Mouse (Mus musculus) Patski (cell line): ENCODE data around the gene Col5a1. TPM values are rescaled to one million over a fixed set of nuclear protein-coding genes. Genes with fewer than 3 reads are reported as not detected.

ENCODE experiments used
- ATAC-seq: fragments of 100-300 bp; one replicate; pipeline ENCODE4 v1.8.0; 2021
- CTCF ChIA-PET: fragments of 350-600 bp; sonication (Branson Sonifier 250); formaldehyde crosslinking; loops from one replicate; lab custom pipeline; 2022; ENCODE audit warnings: inconsistent platforms; lab: Charles Lee
- POLR2A ChIA-PET: fragments of 350-600 bp; sonication (Branson Sonifier 250); formaldehyde crosslinking; loops from one replicate; lab custom pipeline; 2022; ENCODE audit warnings: antibody characterized with exemption, inconsistent platforms; lab: Charles Lee
- DNase-seq: peaks from one replicate; pipeline ENCODE4 v3.0.0-alpha.2; 2011; ENCODE audit warnings: low read depth, low spot score
- H3K27me3 ChIP-seq: fragments of 371-371 bp; one replicate; pipeline ENCODE4 v1.5.1; 2021
- CTCF ChIP-seq: fragments of 100-300 bp; IDR thresholded peaks from one replicate; pipeline ENCODE4 v1.5.1; 2021
- in situ Hi-C: fragments of 300-500 bp; cut with MboI; formaldehyde crosslinking; loops from 3 replicates; pipeline ENCODE4 v1.11.1; 2018; ENCODE audit warnings: low pct_unique_long_range_greater_than_20kb, mixed read lengths
- polyA plus RNA-seq: library from polyadenylated mRNA; unstranded; gene quantifications from one replicate; pipeline ENCODE4 v1.2.3, GENCODE M21; 2021

Col5a1 gene
- polyA plus RNA-seq, 1 experiment from 2014 or later: 39.0 TPM

DNA sequence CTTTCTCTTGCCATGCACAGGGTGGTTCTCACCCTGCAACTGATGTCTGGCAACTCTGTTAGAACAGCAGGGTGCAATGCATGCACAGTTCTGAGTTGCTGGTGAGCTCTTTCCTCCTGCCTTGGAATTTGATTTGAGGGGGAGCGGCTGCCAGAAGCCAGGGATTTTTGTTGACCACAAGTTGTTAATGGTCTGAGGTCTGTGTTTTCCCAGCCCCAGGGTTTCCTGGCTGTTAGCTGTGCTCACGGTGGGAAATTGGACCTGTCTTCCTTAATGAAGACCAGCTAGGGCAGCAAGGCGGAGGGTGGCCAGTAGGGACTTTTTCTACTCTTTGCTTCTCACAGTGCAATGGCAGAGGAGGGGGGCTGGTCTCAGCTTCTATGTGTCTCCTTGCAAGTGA, 45.7 kb downstream of the Col5a1 start:
- H3K27me3 ChIP-seq: no peaks in the 10 kb centered on the region
- ChIA-PET CTCF (interaction anchor here (1.0 to 2.1 kb wide), 8 partner anchors 11 to 42 kb away, joined by 3 to 11 read pairs (median 5); no protein-coding TSS in a partner anchor), POLR2A (interaction anchor here (1.2 kb wide), 1 partner anchor 16 kb away, joined by 3 read pairs; no protein-coding TSS in a partner anchor)
- TF ChIP-seq CTCF: no peak
- peak; percentile 89 for DNase-seq
- in situ Hi-C loops: no loop called here
- peak; percentile 53 for ATAC-seq

DNA sequence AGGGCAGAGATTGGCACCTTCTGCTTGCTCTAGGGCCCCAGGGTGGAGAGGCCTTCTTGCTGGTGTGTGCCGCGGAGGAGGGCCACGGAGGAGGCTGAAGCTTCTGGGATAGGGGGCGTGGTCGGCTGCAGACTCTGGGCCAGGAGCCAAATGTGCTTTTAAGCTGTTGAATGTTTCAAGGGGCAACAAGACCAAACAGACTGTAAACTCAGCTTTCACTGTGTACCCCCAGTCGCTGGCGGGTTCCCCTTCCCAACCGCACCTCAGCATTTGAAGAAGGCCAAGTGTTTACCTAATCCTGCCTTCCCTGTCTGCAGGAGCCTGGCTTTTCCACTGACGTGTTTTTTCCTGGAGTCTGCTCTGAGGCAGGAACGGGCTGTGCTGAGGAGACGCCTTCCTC, 48.0 kb downstream of the Col5a1 start:
- ChIA-PET POLR2A (no interaction called here), CTCF (interaction anchor here (1.1 to 1.7 kb wide), 3 partner anchors 13 to 40 kb away, joined by 3 to 6 read pairs (median 4); no protein-coding TSS in a partner anchor)
- ATAC-seq (no peak), DNase-seq (no peak)
- in situ Hi-C loops: no loop called here
- no peaks in the 10 kb centered on the region for H3K27me3 ChIP-seq
- no peak for TF ChIP-seq CTCF

GRCm38 (mm10) chr2:27934831-27935230, 48.6 kb downstream of the Col5a1 start:
- no peak for TF ChIP-seq CTCF
- DNase-seq (no peak), ATAC-seq (no peak)
- POLR2A ChIA-PET: interaction anchor here (0.9 kb wide), 1 partner anchor 11 kb away, joined by 3 read pairs; no protein-coding TSS in a partner anchor
- CTCF ChIA-PET: interaction anchor here (1.0 to 1.7 kb wide), 5 partner anchors 14 to 39 kb away, joined by 3 to 6 read pairs (median 4); no protein-coding TSS in a partner anchor
- in situ Hi-C loops: no loop called here
- H3K27me3 ChIP-seq: no peaks in the 10 kb centered on the region

- H3K27me3 ChIP-seq: no peaks in the 10 kb centered on the region
- CTCF ChIA-PET: interaction anchor here (1.0 to 1.3 kb wide), 3 partner anchors 18 to 39 kb away, joined by 3 to 4 read pairs (median 4); no protein-coding TSS in a partner anchor
- TF ChIP-seq CTCF: no peak
- ATAC-seq (no peak), DNase-seq (no peak)
- POLR2A ChIA-PET: interaction anchor here (0.9 kb wide), 1 partner anchor 11 kb away, joined by 3 read pairs; no protein-coding TSS in a partner anchor
- in situ Hi-C loops: no loop called here
Observed at GRCm38 (mm10) chr2:27935441-27935840, 49.2 kb downstream of the Col5a1 start.

GRCm38 (mm10) chr2:27936607-27937191, 50.5 kb downstream of the Col5a1 start:
- TF ChIP-seq CTCF: no peak
- DNase-seq (peak; percentile 84), ATAC-seq (peak; percentile 26)
- ChIA-PET CTCF (interaction anchor here (1.2 to 1.4 kb wide), 2 partner anchors 10 to 72 kb away, joined by 3 to 4 read pairs; no protein-coding TSS in a partner anchor), POLR2A (interaction anchor here (1.1 kb wide), 1 partner anchor 15 kb away, joined by 3 read pairs; no protein-coding TSS in a partner anchor)
- no peaks in the 10 kb centered on the region for H3K27me3 ChIP-seq
- in situ Hi-C loops: no loop called here

DNA sequence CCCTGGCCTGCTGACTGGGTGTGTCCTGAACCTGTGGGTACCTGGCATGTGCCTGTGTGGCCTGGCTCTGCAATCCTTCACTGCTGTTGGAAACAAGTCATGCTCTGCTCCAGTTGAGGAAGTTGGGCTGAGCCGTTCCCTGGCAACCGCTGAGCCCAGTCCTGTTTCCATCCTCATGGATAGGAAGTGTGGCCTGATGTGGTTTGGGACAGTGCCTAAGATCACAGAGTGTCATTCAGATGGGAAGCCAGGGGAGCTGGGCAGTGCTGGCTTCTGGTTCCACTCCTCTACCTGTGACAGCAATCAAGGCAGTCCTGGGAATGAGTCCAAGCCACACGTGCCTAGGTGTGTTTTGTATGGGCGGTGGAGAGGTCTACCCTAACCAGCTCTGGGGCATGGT, 53.2 kb downstream of the Col5a1 start:
- peak; percentile 91 for DNase-seq
- in situ Hi-C loops: no loop called here
- H3K27me3 ChIP-seq: no peaks in the 10 kb centered on the region
- peak; percentile 75 for ATAC-seq
- CTCF ChIA-PET: interaction anchor here (0.8 to 1.3 kb wide), 3 partner anchors 16 to 34 kb away, joined by 3 to 4 read pairs (median 3); no protein-coding TSS in a partner anchor
- TF ChIP-seq CTCF: no peak
- POLR2A ChIA-PET: no interaction called here

DNA sequence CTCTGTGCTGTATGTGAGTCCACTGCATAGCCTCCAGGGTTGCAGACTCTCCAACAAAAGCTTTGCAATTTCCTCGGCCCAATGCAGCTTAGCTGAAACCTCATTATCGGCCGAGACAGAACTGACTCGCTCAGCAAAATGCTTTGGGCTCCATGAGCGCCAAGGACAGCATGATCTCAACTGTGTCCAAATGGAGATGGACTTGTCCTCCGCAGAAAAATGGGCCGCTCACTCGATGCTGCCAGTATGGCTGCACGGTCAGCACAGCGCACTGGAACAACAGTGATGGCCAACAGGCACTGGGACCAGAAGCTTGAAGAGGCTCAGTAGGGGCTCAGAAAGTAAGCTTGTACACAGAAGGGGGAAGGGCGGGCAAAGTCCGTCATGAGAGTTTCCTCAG, 53.9 kb downstream of the Col5a1 start:
- no peak for TF ChIP-seq CTCF
- POLR2A ChIA-PET: no interaction called here
- CTCF ChIA-PET: interaction anchor here (0.8 to 1.3 kb wide), 3 partner anchors 17 to 33 kb away, joined by 3 to 4 read pairs (median 3); no protein-coding TSS in a partner anchor
- ATAC-seq (no peak), DNase-seq (no peak)
- in situ Hi-C loops: no loop called here
- no peaks in the 10 kb centered on the region for H3K27me3 ChIP-seq

DNA sequence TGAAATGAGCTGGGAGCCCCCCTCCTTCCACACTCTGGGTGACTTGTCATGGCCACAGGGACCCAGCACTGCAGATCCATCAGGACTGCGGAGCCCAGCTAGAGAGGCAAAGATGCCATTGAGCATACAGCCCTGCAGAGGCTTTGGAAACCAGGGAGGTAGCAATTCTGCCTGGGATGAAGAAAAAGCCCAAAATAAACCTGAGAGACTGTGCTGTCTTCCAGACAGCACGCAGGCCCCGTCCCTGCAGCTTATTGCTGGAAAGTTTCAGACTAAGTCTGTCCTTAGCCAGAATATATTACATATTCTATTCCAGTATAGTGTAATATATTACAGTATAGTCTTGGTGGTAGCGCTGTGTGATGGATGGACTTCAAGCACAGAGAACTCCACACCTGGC, 61.0 kb downstream of the Col5a1 start:
- in situ Hi-C loops: no loop called here
- ATAC-seq (no peak), DNase-seq (no peak)
- POLR2A ChIA-PET: no interaction called here
- TF ChIP-seq CTCF: no peak
- CTCF ChIA-PET: no interaction called here
- no peaks in the 10 kb centered on the region for H3K27me3 ChIP-seq

DNA sequence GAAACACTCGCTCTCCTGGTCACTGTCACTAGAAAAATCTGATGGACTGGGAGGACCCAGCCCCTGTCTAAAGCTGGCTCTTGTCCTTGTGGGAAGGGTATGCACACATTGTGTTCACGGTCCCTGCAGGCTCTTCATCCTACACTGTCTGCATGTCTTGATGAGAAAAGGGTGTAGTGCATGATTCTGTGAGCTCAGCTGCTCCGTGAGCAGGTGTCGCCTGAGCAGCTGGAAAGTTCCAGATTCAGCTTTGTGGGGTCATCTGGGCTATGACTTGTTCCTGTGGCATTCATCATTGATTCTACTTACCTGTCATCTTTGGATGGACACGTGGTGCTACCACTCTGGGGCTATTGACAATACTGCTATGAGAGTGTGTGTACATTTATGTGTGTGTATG, 61.7 kb downstream of the Col5a1 start:
- ATAC-seq: no peak

GRCm38 (mm10) chr2:27953866-27954265, 67.6 kb downstream of the Col5a1 start:
- POLR2A ChIA-PET: no interaction called here
- ATAC-seq (no peak), DNase-seq (no peak)
- in situ Hi-C loops: no loop called here
- TF ChIP-seq CTCF: no peak
- H3K27me3 ChIP-seq: no peaks in the 10 kb centered on the region
- CTCF ChIA-PET: interaction anchor here (1.1 to 1.2 kb wide), 2 partner anchors 19 to 22 kb away, joined by 3 read pairs; no protein-coding TSS in a partner anchor

More for the DNA sequence above, 61.7 kb downstream of the Col5a1 start:
- no peak for DNase-seq
- in situ Hi-C loops: no loop called here
- CTCF ChIA-PET: no interaction called here
- POLR2A ChIA-PET: no interaction called here
- no peak for TF ChIP-seq CTCF
- H3K27me3 ChIP-seq: no peaks in the 10 kb centered on the region

DNA sequence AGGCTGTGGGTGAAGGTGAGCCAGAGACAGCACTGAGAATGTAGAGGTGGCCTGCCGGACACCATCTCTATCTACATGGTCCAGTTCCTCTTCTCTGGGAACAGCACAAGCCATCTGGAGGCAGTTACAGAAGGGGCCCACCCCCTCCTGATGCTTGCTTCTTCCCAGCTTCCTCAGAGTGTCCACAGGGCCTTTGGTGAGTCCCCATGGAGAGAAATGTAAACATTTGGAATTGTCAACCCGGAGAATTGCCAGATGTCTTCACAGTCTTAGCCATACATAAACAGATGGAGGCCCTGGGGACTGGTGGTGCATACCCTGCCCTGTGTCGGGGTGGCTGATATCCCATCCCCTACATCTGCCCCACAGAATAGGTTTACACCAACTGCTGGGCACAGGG, 68.7 kb downstream of the Col5a1 start:
- no peaks in the 10 kb centered on the region for H3K27me3 ChIP-seq
- CTCF ChIA-PET: no interaction called here
- POLR2A ChIA-PET: interaction anchor here (0.7 kb wide), 1 partner anchor 50 kb away, joined by 3 read pairs; no protein-coding TSS in a partner anchor
- no peak for TF ChIP-seq CTCF
- no peak for ATAC-seq
- in situ Hi-C loops: no loop called here
- no peak for DNase-seq
